Mouse (Mus musculus) ES-Bruce4 (cell line): ENCODE data around the gene Tnnt1.

Experiments
- CTCF ChIP-seq: IDR thresholded peaks from one replicate; pipeline ENCODE4 v1.8.1; 2011; ENCODE audit warnings: low read depth, low read length
- POLR2A ChIP-seq: IDR thresholded peaks from one replicate; pipeline ENCODE4 v1.8.1; 2011; ENCODE audit warnings: low read length; ENCODE audit not compliant: insufficient read depth

DNA sequence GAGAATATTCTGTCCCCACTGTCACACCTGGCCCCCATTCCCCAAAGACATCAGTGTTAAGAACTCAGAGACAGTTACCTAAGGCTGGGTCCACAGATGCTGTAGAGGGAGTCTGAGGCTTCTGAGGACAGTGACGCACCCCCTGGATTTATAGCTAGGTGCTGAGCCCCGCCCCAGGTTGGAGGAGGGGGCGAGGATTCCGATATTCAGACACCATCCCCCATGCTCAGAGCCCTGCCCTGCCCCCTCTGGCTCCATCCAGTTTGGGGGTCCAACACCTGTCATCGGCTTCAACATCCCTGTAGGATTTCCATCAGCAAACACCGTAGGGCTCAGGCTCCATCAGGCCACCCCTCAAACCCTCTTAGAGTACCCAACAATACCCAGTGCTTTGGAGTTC lies 329 bp downstream of the Tnnt1 start:
- no peak for TF ChIP-seq POLR2A
- TF ChIP-seq CTCF, result no peak
